Mouse (Mus musculus) olfactory bulb, adult 2 months (tissue): ENCODE measurements at regions not wholly inside any gene's neighbourhood (a gene's known extent, or its start where the extent isn't known, plus 50 kb on each side); places are given as distances from the start of the nearest gene placed in this dataset.

Experiments used
- CTCF ChIP-seq: fragments of 200-500 bp; IDR thresholded peaks from 2 replicates; pipeline ENCODE4 v1.5.1; 2012; ENCODE audit warnings: low read depth, mild to moderate bottlenecking, low read length, moderate library complexity; ENCODE audit not compliant: insufficient read depth
- POLR2A ChIP-seq: fragments of 200-500 bp; IDR thresholded peaks from 2 replicates; pipeline ENCODE4 v1.6.1; 2012; ENCODE audit warnings: mild to moderate bottlenecking, low read depth, low read length, moderate library complexity; ENCODE audit not compliant: insufficient read depth

DNA sequence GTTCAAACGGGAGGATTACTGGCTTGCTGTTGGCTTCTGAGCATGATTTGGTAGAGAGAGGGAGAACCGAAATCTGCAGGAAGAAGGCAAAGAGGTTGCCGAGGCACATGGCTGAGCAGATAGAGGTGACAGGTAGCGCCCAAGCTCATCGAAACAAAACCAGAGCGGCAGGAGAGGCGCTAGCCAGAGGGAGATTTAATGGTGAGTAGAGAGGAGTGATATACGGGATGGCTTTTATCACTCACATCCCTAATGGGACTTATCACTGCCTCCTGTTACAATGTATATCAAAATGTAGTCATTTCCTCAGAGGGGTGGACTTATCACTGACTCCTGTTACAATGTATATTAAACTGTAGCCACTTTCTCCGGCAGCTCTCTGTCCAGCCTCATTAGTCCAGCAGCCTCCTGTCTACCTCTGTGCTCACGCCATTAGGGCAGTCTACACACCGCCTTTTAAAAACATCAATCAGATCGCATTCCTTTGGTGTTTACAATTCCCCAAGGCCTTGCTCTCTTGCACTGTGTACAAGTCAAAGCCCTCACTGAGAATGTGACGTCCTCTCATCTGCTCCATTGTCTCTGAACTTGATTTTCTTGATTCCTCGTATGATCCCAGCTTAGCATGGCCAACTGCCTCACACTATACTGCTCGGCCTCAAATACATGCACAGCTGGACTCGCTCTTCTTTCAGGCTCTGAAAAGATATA is 59.0 kb upstream of the Ppm1h start:
- no peak for TF ChIP-seq CTCF
- no peak for TF ChIP-seq POLR2A
